Mouse (Mus musculus): ENCODE measurements at regions not wholly inside any gene's neighbourhood (a gene's known extent, or its start where the extent isn't known, plus 50 kb on each side); places are given as distances from the start of the nearest gene placed in this dataset.

- DNase-seq (ENCODE audit: low read depth, low spot score), result peak; percentile 48
Observed at GRCm38 (mm10) chrX:163669886-163670285, 91.2 kb downstream of the Rnf138rt1 start.

All from brain, adult 2 months (tissue).